Mouse (Mus musculus): Measurements from ENCODE around the gene Pus7. TPM values are rescaled to one million over a fixed set of nuclear protein-coding genes. Genes with fewer than 3 reads are reported as not detected.
"Not testable (repeated sequence)": the region's sequence is repeated elsewhere in the genome, so short reads cannot be mapped to it uniquely, and the experiment has no call there.

Pus7 gene
- polyA plus RNA-seq, 1 experiment from 2014 or later = 37.2 TPM

GRCm38 (mm10) chr5:23717469-23718181 is 65.9 kb downstream of the Pus7 start:
- Histone ChIP-seq H3K4me3 (ENCODE audit: low read depth, low read length) (no peak overlapping the region), H3K9ac (no peak overlapping the region), H3K4me1 (ENCODE audit: insufficient read depth) (no peaks in the 10 kb centered on the region), H3K9me3 (ENCODE audit: low read depth, low read length) (no peaks in the 10 kb centered on the region), H3K27me3 (ENCODE audit: insufficient read depth, low read length) (no peaks in the 10 kb centered on the region), H3K4me2 (no peak overlapping the region), H3K27ac (ENCODE audit: low read depth) (no peak overlapping the region), H3K36me3 (ENCODE audit: insufficient read depth) (no peaks in the 10 kb centered on the region)
- no peak for ATAC-seq (ENCODE audit: insufficient read depth)
- 69% methylated on average over 3 of the region's 3 CpGs for WGBS
- no peak for DNase-seq
- TF ChIP-seq CTCF (IDR thresholded peaks at IDR 0.05; ENCODE audit: low read depth) = no peak

- Histone ChIP-seq H3K9me3 (ENCODE audit: low read depth, low read length) (peaks cover 21% of the 10 kb centered on the region; the same call in 1 of the 2 replicates), H3K27me3 (ENCODE audit: insufficient read depth, low read length) (no peaks in the 10 kb centered on the region), H3K4me3 (ENCODE audit: low read depth, low read length) (no peak overlapping the region), H3K27ac (ENCODE audit: low read depth) (no peak overlapping the region), H3K4me2 (no peak overlapping the region), H3K36me3 (ENCODE audit: insufficient read depth) (peaks cover 21% of the 10 kb centered on the region), H3K9ac (no peak overlapping the region), H3K4me1 (ENCODE audit: insufficient read depth) (no peaks in the 10 kb centered on the region)
- DNase-seq (no peak), ATAC-seq (ENCODE audit: insufficient read depth) (no peak)
- no peak for TF ChIP-seq CTCF (IDR thresholded peaks at IDR 0.05; ENCODE audit: low read depth)
- 89% methylated on average over 8 of the region's 8 CpGs for WGBS
Observed at GRCm38 (mm10) chr5:23713401-23714335, 69.8 kb downstream of the Pus7 start.

GRCm38 (mm10) chr5:23712130-23713001 is 71.1 kb downstream of the Pus7 start:
- WGBS = 5% methylated on average over 58 of the region's 60 CpGs
- TF ChIP-seq CTCF (IDR thresholded peaks at IDR 0.05; ENCODE audit: low read depth) = peak; percentile 69
- Histone ChIP-seq H3K27ac (ENCODE audit: low read depth) (peak overlapping the region; percentile 71; the same call in 1 of the 2 replicates), H3K4me2 (peak overlapping the region; percentile 58), H3K9ac (peak overlapping the region; percentile 72), H3K4me1 (ENCODE audit: insufficient read depth) (no peaks in the 10 kb centered on the region), H3K27me3 (ENCODE audit: insufficient read depth, low read length) (no peaks in the 10 kb centered on the region), H3K9me3 (ENCODE audit: low read depth, low read length) (peaks cover 28% of the 10 kb centered on the region; the same call in 1 of the 2 replicates), H3K36me3 (ENCODE audit: insufficient read depth) (peaks cover 32% of the 10 kb centered on the region), H3K4me3 (ENCODE audit: low read depth, low read length) (peak overlapping the region; percentile 50)
- ATAC-seq (ENCODE audit: insufficient read depth) (peak; percentile 99), DNase-seq (peak; percentile 82)

- not testable (repeated sequence) for H3K27me3 ChIP-seq (ENCODE audit: insufficient read depth, low read length); DNase-seq; H3K4me1 ChIP-seq (ENCODE audit: insufficient read depth)
- peaks cover 38% of the 10 kb centered on the region for H3K36me3 ChIP-seq (ENCODE audit: insufficient read depth)
- H3K4me3 ChIP-seq (ENCODE audit: low read depth, low read length) = peak overlapping the region; percentile 50
- peak; percentile 9; the same call in 1 of the 2 replicates for ATAC-seq (ENCODE audit: insufficient read depth)
- peak; percentile 11; the same call in 1 of the 2 replicates for TF ChIP-seq CTCF (IDR thresholded peaks at IDR 0.05; ENCODE audit: low read depth)
- WGBS = 52% methylated on average over 6 of the region's 6 CpGs
- peak overlapping the region; percentile 71; the same call in 1 of the 2 replicates for H3K27ac ChIP-seq (ENCODE audit: low read depth)
- H3K9me3 ChIP-seq (ENCODE audit: low read depth, low read length) = peaks cover 33% of the 10 kb centered on the region; the same call in 1 of the 2 replicates
- H3K4me2 ChIP-seq = peak overlapping the region; percentile 58
- peak overlapping the region; percentile 72 for H3K9ac ChIP-seq
Observed at GRCm38 (mm10) chr5:23711671-23712129, 71.8 kb downstream of the Pus7 start.

GRCm38 (mm10) chr5:23711244-23711643 is 72.3 kb downstream of the Pus7 start:
- ATAC-seq (ENCODE audit: insufficient read depth) = no peak
- TF ChIP-seq CTCF (IDR thresholded peaks at IDR 0.05; ENCODE audit: low read depth) = no peak
- peak overlapping the region; percentile 58 for H3K4me2 ChIP-seq
- no peak overlapping the region for H3K9ac ChIP-seq
- no peaks in the 10 kb centered on the region for H3K27me3 ChIP-seq (ENCODE audit: insufficient read depth, low read length)
- no peak for DNase-seq
- H3K36me3 ChIP-seq (ENCODE audit: insufficient read depth) = peaks cover 42% of the 10 kb centered on the region
- WGBS = 95% methylated on average over 4 of the region's 4 CpGs
- peaks cover 33% of the 10 kb centered on the region; the same call in 1 of the 2 replicates for H3K9me3 ChIP-seq (ENCODE audit: low read depth, low read length)
- peak overlapping the region; percentile 50 for H3K4me3 ChIP-seq (ENCODE audit: low read depth, low read length)
- H3K27ac ChIP-seq (ENCODE audit: low read depth) = no peak overlapping the region
- H3K4me1 ChIP-seq (ENCODE audit: insufficient read depth) = no peaks in the 10 kb centered on the region

GRCm38 (mm10) chr5:23709661-23710060 is 73.8 kb downstream of the Pus7 start:
- ATAC-seq (ENCODE audit: insufficient read depth) (no peak), DNase-seq (no peak)
- peaks cover 35% of the 10 kb centered on the region; the same call in 1 of the 2 replicates for H3K9me3 ChIP-seq (ENCODE audit: low read depth, low read length)
- no peak overlapping the region for H3K9ac ChIP-seq
- no peak overlapping the region for H3K4me3 ChIP-seq (ENCODE audit: low read depth, low read length)
- no peak overlapping the region for H3K4me2 ChIP-seq
- 95% methylated on average over 1 of the region's 1 CpGs for WGBS
- H3K27ac ChIP-seq (ENCODE audit: low read depth) = no peak overlapping the region
- H3K27me3 ChIP-seq (ENCODE audit: insufficient read depth, low read length) = no peaks in the 10 kb centered on the region
- no peak for TF ChIP-seq CTCF (IDR thresholded peaks at IDR 0.05; ENCODE audit: low read depth)
- no peaks in the 10 kb centered on the region for H3K4me1 ChIP-seq (ENCODE audit: insufficient read depth)
- H3K36me3 ChIP-seq (ENCODE audit: insufficient read depth) = peaks cover 47% of the 10 kb centered on the region

GRCm38 (mm10) chr5:23706601-23707597 is 76.6 kb downstream of the Pus7 start:
- WGBS = 98% methylated on average over 29 of the region's 34 CpGs
- DNase-seq; H3K4me3 ChIP-seq (ENCODE audit: low read depth, low read length); H3K9ac ChIP-seq; H3K27me3 ChIP-seq (ENCODE audit: insufficient read depth, low read length); H3K4me1 ChIP-seq (ENCODE audit: insufficient read depth); ATAC-seq (ENCODE audit: insufficient read depth); H3K27ac ChIP-seq (ENCODE audit: low read depth); H3K4me2 ChIP-seq: not testable (repeated sequence)
- H3K9me3 ChIP-seq (ENCODE audit: low read depth, low read length) = peaks cover 51% of the 10 kb centered on the region
- H3K36me3 ChIP-seq (ENCODE audit: insufficient read depth) = peaks cover 71% of the 10 kb centered on the region
